Mouse (Mus musculus) kidney, adult 8-10 months (tissue): ENCODE measurements around the gene Tspan5.

Source experiments
- DNase-seq, 2 experiments: peaks; one replicate each; pipeline ENCODE4 v3.0.0; 2022

The Tspan5 gene

GRCm38 (mm10) chr3:138773871-138774606 is 32.0 kb downstream of the Tspan5 start:
- peak in 1 of 2 experiments; percentile 28 for DNase-seq

GRCm38 (mm10) chr3:138774607-138774943 is 32.6 kb downstream of the Tspan5 start:
- no peak for DNase-seq

GRCm38 (mm10) chr3:138775926-138776715 is 34.1 kb downstream of the Tspan5 start:
- no peak for DNase-seq

- no peak for DNase-seq
Measured at GRCm38 (mm10) chr3:138781492-138781891, 39.5 kb downstream of the Tspan5 start.

GRCm38 (mm10) chr3:138783859-138784640 is 42.1 kb downstream of the Tspan5 start:
- no peak for DNase-seq

GRCm38 (mm10) chr3:138784641-138785025 is 42.6 kb downstream of the Tspan5 start:
- DNase-seq: no peak

GRCm38 (mm10) chr3:138787758-138788488 is 45.9 kb downstream of the Tspan5 start:
- DNase-seq: no peak

GRCm38 (mm10) chr3:138788489-138788850 is 46.5 kb downstream of the Tspan5 start:
- DNase-seq: no peak

GRCm38 (mm10) chr3:138789275-138789674 is 47.3 kb downstream of the Tspan5 start:
- no peak for DNase-seq

- DNase-seq: no peak
Measured at GRCm38 (mm10) chr3:138794533-138794932, 52.5 kb downstream of the Tspan5 start.

GRCm38 (mm10) chr3:138795951-138796350 is 54.0 kb downstream of the Tspan5 start:
- no peak for DNase-seq

GRCm38 (mm10) chr3:138796583-138796982 is 54.6 kb downstream of the Tspan5 start:
- no peak for DNase-seq

- no peak for DNase-seq
Measured at GRCm38 (mm10) chr3:138800664-138801411, 58.8 kb downstream of the Tspan5 start.

- no peak for DNase-seq
Measured at GRCm38 (mm10) chr3:138801661-138802060, 59.7 kb downstream of the Tspan5 start.

- DNase-seq: no peak
Measured at GRCm38 (mm10) chr3:138802722-138803443, 60.9 kb downstream of the Tspan5 start.

- no peak for DNase-seq
Measured at GRCm38 (mm10) chr3:138803444-138804085, 61.6 kb downstream of the Tspan5 start.

- no peak for DNase-seq
Measured at GRCm38 (mm10) chr3:138804104-138805048, 62.4 kb downstream of the Tspan5 start.

GRCm38 (mm10) chr3:138807795-138808194 is 65.8 kb downstream of the Tspan5 start:
- DNase-seq: no peak

GRCm38 (mm10) chr3:138809509-138809908 is 67.5 kb downstream of the Tspan5 start:
- no peak for DNase-seq

- DNase-seq: no peak
Measured at GRCm38 (mm10) chr3:138812565-138812964, 70.6 kb downstream of the Tspan5 start.
